Mouse (Mus musculus) kidney, postnatal 4 days (tissue): ENCODE data around the gene Cfap69.
A peak's percentile ranks its signal among the peaks of the same experiment; 100 is the strongest.

Experiments used
- DNase-seq, 2 experiments: peaks; one replicate each; pipeline ENCODE4 v3.0.0; 2021; ENCODE audit warnings: mixed read lengths in 2 of 2

The Cfap69 gene

GRCm38 (mm10) chr5:5648817-5649569 lies 15.0 kb downstream of the Cfap69 start:
- DNase-seq, result peak in 1 of 2 experiments; percentile 7

DNA sequence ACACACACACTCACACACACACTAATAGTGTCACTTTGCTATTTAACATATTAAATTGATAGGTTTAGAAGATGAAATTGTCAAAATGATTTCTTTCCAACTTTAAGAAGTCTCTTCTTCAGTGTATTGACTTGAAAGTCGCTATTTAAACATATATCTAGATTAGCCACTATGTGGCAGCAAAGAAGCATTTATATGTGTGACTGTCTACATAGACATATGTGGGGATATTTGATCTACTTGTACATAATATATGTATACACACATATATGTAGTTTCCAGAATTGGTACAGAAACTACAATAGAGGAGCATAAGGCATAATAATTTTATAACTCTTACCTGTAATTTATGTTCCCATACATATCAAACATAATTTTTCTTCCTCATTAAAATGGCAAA lies 17.9 kb downstream of the Cfap69 start:
- no peak for DNase-seq

GRCm38 (mm10) chr5:5638496-5638895 lies 25.5 kb downstream of the Cfap69 start:
- DNase-seq, result no peak

DNA sequence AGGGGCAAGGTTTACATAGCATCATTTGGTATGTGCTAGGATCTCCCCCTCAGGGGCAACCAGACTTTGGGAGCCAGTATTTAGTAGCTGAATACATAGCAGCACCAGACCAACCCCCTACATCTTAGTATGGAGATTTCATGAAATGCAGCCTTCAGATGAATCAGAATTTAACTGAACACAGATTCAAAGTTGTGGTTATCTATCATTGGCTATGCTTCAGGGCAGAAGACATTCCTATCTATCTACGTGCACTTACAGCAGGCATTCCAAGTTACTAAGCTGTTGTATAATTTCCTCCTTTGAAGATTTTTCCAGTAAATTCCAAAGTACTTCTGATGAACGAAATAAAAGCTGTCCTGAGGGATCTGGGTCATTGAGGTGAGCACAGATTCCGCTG lies 38.5 kb downstream of the Cfap69 start:
- DNase-seq, result no peak

GRCm38 (mm10) chr5:5618329-5618728 lies 45.7 kb downstream of the Cfap69 start:
- no peak for DNase-seq

DNA sequence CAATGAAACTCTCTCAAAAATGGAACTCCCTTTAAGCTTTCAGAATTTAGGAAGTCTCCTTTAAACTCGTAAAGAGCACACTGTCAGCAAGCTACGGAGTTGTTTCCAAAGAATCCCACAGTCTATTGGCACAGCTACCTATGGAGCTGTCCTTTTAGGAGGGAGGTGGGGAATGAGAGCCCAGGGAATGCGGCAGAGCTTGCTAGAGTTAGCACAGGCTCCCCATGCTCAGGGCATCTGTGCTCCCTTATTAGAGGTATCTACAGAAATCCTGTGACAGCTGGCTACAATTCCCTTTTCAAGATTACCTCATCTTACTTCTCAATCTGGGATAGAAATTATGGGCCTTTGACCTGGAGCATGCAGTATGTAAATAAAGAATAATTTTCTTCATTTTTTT lies 53.5 kb downstream of the Cfap69 start:
- DNase-seq, result no peak

DNA sequence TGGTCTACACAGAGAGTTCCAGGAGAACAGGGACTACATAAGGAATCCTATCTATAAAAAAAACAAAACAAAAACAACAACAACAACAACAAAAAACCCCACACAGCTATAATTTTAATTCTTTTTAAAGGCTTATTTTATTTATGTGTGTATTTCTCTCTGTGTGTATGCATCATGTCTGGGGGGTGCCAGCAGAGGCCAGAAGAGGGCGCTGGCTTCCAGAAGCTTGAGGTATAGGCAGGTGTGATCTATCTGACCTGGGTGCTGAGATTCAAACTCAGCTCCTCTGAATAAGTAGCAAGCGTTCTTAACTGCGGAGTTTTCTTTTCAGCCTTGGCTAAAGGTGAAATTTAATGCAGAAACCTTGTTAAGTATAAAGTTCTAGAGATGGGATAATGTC lies 76.4 kb downstream of the Cfap69 start:
- no peak for DNase-seq

GRCm38 (mm10) chr5:5573749-5574317 lies 90.2 kb downstream of the Cfap69 start, which contains the start of gene Gm8773:
Gm8773 (plus strand) TSS chr5:5573799.
- peak; percentile 32 to 34 for DNase-seq

- DNase-seq, result no peak
Measured at GRCm38 (mm10) chr5:5562435-5562834, 101.6 kb downstream of the Cfap69 start.

- no peak for DNase-seq
Measured at GRCm38 (mm10) chr5:5561041-5561706, 102.9 kb downstream of the Cfap69 start.

- no peak for DNase-seq
Measured at GRCm38 (mm10) chr5:5559798-5560197, 104.2 kb downstream of the Cfap69 start.

DNA sequence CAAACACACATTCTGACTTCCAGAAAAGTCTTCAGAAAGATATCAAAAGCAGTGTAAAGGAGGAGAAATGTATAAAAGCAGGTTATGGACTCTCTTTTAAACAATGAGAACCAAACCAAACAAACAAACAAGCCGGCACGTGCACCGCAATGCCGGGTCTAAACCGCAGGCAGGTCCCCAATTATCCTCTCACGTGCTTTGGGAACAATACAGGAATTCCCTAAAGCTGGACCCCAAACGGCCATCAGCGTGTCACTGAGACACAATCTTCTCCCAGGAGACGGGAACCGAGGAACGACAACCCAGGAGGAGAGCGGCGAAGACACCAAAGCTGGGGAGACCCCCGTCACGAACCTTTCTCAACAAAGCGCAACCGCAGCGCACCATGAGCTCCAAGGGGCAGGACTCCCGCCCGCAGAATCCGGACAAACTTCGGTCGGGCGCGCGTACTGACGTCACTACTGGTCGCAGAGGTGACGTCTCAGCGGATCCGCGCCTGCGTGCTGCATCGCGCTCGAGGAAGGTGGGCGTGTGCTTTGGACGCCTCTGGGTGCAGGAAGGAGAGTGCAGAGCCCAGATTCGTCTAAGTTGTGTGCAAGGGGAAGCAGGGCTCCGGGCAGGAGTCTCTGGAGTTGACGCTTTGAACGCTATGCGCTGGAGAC lies 104.8 kb downstream of the Cfap69 start, which contains the start of gene Gtpbp10:
Gtpbp10 (minus strand) TSS at position 460 of the 662 bp plus-strand sequence.
- DNase-seq, result peak; percentile 97

GRCm38 (mm10) chr5:5551110-5551509 lies 112.9 kb downstream of the Cfap69 start:
- DNase-seq, result no peak

GRCm38 (mm10) chr5:5540385-5540784 lies 123.7 kb downstream of the Cfap69 start:
- no peak for DNase-seq

DNA sequence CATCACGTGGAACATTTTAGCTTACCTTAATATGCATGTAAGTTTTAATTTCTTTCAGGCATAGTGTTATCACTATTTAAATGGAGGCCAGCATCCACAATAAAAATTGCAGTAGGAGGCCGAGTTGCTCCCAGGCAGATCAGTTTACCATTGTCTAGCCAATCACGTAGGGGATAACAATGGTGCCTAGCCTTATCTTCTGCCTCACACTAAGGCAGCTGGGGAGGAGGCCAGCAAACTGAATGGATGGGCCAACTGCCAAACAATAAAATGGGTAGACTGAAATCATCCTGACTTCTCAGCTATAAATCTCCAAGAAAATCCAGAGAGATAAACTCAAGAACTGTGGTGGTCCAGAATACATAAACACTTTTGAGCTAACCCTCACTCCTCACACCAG lies 124.3 kb downstream of the Cfap69 start:
- DNase-seq, result no peak

DNA sequence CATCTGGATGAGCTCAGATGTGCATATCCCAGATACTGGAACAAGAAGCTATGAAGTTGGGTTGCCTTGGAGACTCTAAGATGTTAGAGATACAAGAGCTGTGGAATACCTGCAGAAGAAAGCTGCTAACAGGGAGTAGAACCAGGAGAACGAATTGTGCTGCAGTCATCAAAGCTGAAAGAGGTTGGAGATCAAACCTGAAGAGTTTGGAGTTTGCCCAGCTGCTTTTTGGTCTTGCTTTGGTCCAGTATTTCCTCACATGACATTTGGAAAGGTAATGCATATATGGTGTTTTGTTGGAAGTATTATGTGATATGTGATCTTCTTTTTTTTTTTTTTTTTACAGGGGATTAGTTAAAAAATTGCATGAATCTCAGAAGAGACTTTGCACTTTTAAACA lies 127.9 kb downstream of the Cfap69 start:
- DNase-seq, result no peak

DNA sequence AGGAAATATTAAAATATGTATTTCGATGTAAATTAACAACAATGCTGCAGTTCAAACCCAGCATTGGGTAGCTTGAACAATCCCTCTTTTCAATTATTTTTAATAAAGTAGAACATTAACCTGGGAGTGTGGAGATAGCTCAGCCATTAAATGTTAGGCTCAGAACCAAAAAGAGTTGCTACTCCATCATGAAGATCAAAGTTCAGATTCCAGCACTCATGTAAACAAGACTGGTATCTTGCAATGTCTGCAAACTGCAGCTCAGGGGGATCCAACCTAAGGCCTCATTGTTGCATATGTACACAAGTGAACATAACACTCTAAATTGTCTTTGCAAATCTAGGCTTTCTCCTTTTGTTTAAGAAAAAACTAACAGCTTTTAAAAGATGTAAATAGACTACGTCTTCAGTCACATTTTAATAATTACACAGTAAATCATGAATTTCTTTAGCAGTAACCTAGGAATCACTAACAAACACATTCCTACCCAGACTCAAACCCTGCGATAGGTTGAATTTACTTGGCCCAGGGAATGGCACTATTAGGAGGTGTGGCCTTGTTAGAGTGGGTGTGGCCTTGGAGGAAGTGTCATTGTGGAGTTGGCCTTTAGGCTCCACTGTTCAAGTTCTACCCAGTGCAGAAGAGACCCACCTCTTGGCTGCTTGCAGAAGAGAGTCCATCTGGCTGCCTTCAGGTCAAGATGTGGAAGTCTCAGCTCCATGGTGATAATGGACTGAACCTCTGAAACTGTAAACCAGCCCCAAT lies 130.2 kb downstream of the Cfap69 start:
- DNase-seq, result peak; percentile 10 to 52
